Mouse (Mus musculus): ENCODE data around the gene Plb1. TPM values are rescaled to one million over a fixed set of nuclear protein-coding genes. Genes with fewer than 3 reads are reported as not detected.

Gene Plb1
- total RNA-seq, 1 experiment, result 3.8 TPM

DNA sequence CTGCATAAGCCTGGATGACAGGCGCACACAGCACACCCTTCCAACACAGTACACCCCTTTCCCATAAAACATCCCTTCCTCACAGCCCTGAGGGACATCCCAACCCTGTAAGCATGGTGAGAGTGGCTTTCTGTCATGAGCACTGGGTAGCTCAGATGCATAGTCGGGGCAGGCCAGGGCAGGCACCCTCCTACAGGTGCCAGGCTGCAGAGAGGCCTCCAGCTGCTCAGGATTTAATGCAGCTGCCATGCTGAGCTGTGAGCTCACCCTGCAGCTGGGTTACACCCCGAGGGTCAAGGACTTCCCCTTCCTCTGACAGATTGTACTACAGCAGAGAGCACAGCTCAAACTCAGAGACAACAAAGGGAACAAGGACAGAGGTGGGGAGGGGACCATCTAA is 146.0 kb downstream of the Plb1 start:
- Histone ChIP-seq H3K4me3 (ENCODE audit: insufficient read depth in 1 of 2, low read depth in 1 of 2, low read length in 2 of 2, poor library complexity in 1 of 2, severe bottlenecking in 1 of 2) (no peak overlapping the region), H3K36me3 (ENCODE audit: control insufficient read depth, insufficient read depth, low read length, poor library complexity, severe bottlenecking) (no peaks in the 10 kb centered on the region), H3K27ac (ENCODE audit: insufficient read depth, low read depth, low read length, poor library complexity, severe bottlenecking) (no peak overlapping the region), H3K4me1 (ENCODE audit: control insufficient read depth in 2 of 2, insufficient read depth in 2 of 2, low read length in 2 of 2, poor library complexity in 1 of 2) (peaks cover 2 to 4% of the 10 kb centered on the region in 2 experiments; a peak in 1 of 4 replicates), H3K9ac (ENCODE audit: insufficient read depth, low read depth, low read length, poor library complexity, severe bottlenecking) (no peak overlapping the region), H3K9me3 (ENCODE audit: control insufficient read depth, insufficient read depth, low read depth, low read length) (no peaks in the 10 kb centered on the region)
- no peak for DNase-seq (ENCODE audit: low read depth, low spot score)
- in situ Hi-C loops (cut with MboI; ENCODE audit: low sequenced_read_pairs in 2 of 2, unreplicated experiment in 2 of 2), result no loop called here
- TF ChIP-seq HCFC1 (IDR thresholded peaks at IDR 0.05; ENCODE audit: borderline replicate concordance, insufficient read depth, low read length) (no peak), MAFK (IDR thresholded peaks at IDR 0.05; ENCODE audit: insufficient read depth, low read depth, low read length) (no peak), ZC3H11A (IDR thresholded peaks at IDR 0.05; ENCODE audit: borderline replicate concordance, low read depth, low read length) (no peak)

DNA sequence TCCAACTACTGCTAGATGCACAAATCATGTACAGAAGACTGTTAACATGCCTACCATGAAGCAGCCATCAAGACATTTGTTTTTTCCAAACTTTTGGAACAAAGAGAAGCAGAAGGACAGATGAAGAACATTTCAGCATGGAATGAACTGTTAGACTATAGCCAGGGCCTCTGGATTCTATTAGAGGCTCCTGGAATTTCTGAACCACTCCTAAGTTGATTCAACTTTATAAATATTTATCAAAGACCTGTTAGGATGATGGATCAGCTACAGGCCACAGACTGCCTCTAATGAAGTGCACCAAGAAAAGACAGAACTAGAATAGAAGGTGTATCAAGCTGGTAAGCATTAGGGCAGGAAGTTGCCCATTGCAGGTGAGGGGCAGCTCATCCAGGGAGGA is 156.1 kb downstream of the Plb1 start:
- in situ Hi-C loops (cut with MboI; ENCODE audit: low sequenced_read_pairs in 2 of 2, unreplicated experiment in 2 of 2), result no loop called here
- no peak for TF ChIP-seq ZC3H11A (IDR thresholded peaks at IDR 0.05; ENCODE audit: borderline replicate concordance, low read depth, low read length)
- TF ChIP-seq CHD2 (IDR thresholded peaks at IDR 0.05; ENCODE audit: low read depth, low read length), result no peak
- TF ChIP-seq ZNF384 (IDR thresholded peaks at IDR 0.05; ENCODE audit: low read depth, low read length), result no peak
- no peak for TF ChIP-seq HCFC1 (IDR thresholded peaks at IDR 0.05; ENCODE audit: borderline replicate concordance, insufficient read depth, low read length)
- TF ChIP-seq MAFK (IDR thresholded peaks at IDR 0.05; ENCODE audit: insufficient read depth, low read depth, low read length), result no peak
- Histone ChIP-seq H3K9ac (ENCODE audit: insufficient read depth, low read depth, low read length, poor library complexity, severe bottlenecking) (no peak overlapping the region), H3K9me3 (ENCODE audit: control insufficient read depth, insufficient read depth, low read depth, low read length) (no peaks in the 10 kb centered on the region), H3K36me3 (ENCODE audit: control insufficient read depth, insufficient read depth, low read length, poor library complexity, severe bottlenecking) (no peaks in the 10 kb centered on the region), H3K27ac (ENCODE audit: insufficient read depth, low read depth, low read length, poor library complexity, severe bottlenecking) (no peak overlapping the region), H3K4me3 (ENCODE audit: insufficient read depth in 1 of 2, low read depth in 1 of 2, low read length in 2 of 2, poor library complexity in 1 of 2, severe bottlenecking in 1 of 2) (no peak overlapping the region), H3K4me1 (ENCODE audit: control insufficient read depth in 2 of 2, insufficient read depth in 2 of 2, low read length in 2 of 2, poor library complexity in 1 of 2) (no peaks in the 10 kb centered on the region)
- DNase-seq (ENCODE audit: low read depth, low spot score), result no peak

DNA sequence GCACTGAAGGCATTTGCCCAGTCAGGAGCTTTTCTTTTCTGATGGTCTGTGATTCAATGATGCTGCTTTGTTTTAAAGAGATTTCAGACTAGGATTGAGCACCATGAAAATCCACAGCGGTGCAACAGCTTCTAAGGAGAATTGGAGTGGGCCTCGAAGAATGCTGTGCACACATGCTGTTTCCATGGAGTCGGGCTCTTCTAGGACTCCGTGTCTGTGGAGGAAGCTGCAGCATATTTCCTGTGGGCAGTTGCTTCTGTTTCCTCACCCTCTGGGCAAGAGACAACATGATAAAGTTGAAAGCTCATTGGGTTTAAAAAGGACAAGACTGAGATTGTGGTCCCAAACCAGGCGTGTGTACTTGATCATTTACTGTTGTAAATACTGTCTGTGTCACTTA is 157.8 kb downstream of the Plb1 start:
- TF ChIP-seq ZC3H11A (IDR thresholded peaks at IDR 0.05; ENCODE audit: borderline replicate concordance, low read depth, low read length), result no peak
- no peak for TF ChIP-seq ZNF384 (IDR thresholded peaks at IDR 0.05; ENCODE audit: low read depth, low read length)
- no peak for TF ChIP-seq CHD2 (IDR thresholded peaks at IDR 0.05; ENCODE audit: low read depth, low read length)
- no peak for TF ChIP-seq HCFC1 (IDR thresholded peaks at IDR 0.05; ENCODE audit: borderline replicate concordance, insufficient read depth, low read length)
- TF ChIP-seq MAFK (IDR thresholded peaks at IDR 0.05; ENCODE audit: insufficient read depth, low read depth, low read length), result no peak
- Histone ChIP-seq H3K4me1 (ENCODE audit: control insufficient read depth in 2 of 2, insufficient read depth in 2 of 2, low read length in 2 of 2, poor library complexity in 1 of 2) (no peaks in the 10 kb centered on the region), H3K4me3 (ENCODE audit: insufficient read depth in 1 of 2, low read depth in 1 of 2, low read length in 2 of 2, poor library complexity in 1 of 2, severe bottlenecking in 1 of 2) (no peak overlapping the region), H3K9me3 (ENCODE audit: control insufficient read depth, insufficient read depth, low read depth, low read length) (no peaks in the 10 kb centered on the region), H3K9ac (ENCODE audit: insufficient read depth, low read depth, low read length, poor library complexity, severe bottlenecking) (no peak overlapping the region), H3K27ac (ENCODE audit: insufficient read depth, low read depth, low read length, poor library complexity, severe bottlenecking) (no peak overlapping the region), H3K36me3 (ENCODE audit: control insufficient read depth, insufficient read depth, low read length, poor library complexity, severe bottlenecking) (no peaks in the 10 kb centered on the region)
- no peak for DNase-seq (ENCODE audit: low read depth, low spot score)
- in situ Hi-C loops (cut with MboI; ENCODE audit: low sequenced_read_pairs in 2 of 2, unreplicated experiment in 2 of 2), result no loop called here

DNA sequence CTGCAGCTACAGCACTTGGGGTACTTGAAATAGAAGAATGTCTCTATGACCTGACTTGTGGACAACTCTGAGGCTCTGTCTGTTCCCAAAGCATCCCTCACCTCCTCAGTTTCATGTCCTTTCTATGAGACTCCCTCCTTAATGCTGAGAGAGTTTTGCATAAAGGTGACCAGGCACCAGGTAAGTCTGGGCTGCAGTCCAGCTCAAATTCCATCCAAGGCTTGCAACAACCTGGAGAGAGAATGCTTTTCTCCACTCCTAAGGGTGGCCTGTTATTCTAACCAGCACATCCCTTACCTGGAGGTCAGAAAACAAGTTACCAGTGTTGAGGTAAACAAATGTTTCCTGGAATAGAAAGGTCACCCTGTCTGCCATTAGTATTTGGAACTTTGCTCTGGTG is 159.8 kb downstream of the Plb1 start:
- Histone ChIP-seq H3K9ac (ENCODE audit: insufficient read depth, low read depth, low read length, poor library complexity, severe bottlenecking) (no peak overlapping the region), H3K4me3 (ENCODE audit: insufficient read depth in 1 of 2, low read depth in 1 of 2, low read length in 2 of 2, poor library complexity in 1 of 2, severe bottlenecking in 1 of 2) (no peak overlapping the region), H3K9me3 (ENCODE audit: control insufficient read depth, insufficient read depth, low read depth, low read length) (no peaks in the 10 kb centered on the region), H3K36me3 (ENCODE audit: control insufficient read depth, insufficient read depth, low read length, poor library complexity, severe bottlenecking) (no peaks in the 10 kb centered on the region), H3K4me1 (ENCODE audit: control insufficient read depth in 2 of 2, insufficient read depth in 2 of 2, low read length in 2 of 2, poor library complexity in 1 of 2) (no peaks in the 10 kb centered on the region), H3K27ac (ENCODE audit: insufficient read depth, low read depth, low read length, poor library complexity, severe bottlenecking) (no peak overlapping the region)
- in situ Hi-C loops (cut with MboI; ENCODE audit: low sequenced_read_pairs in 2 of 2, unreplicated experiment in 2 of 2), result no loop called here
- no peak for DNase-seq (ENCODE audit: low read depth, low spot score)
- TF ChIP-seq CHD2 (IDR thresholded peaks at IDR 0.05; ENCODE audit: low read depth, low read length), result no peak
- no peak for TF ChIP-seq MAFK (IDR thresholded peaks at IDR 0.05; ENCODE audit: insufficient read depth, low read depth, low read length)
- no peak for TF ChIP-seq ZNF384 (IDR thresholded peaks at IDR 0.05; ENCODE audit: low read depth, low read length)
- no peak for TF ChIP-seq ZC3H11A (IDR thresholded peaks at IDR 0.05; ENCODE audit: borderline replicate concordance, low read depth, low read length)
- no peak for TF ChIP-seq HCFC1 (IDR thresholded peaks at IDR 0.05; ENCODE audit: borderline replicate concordance, insufficient read depth, low read length)

DNA sequence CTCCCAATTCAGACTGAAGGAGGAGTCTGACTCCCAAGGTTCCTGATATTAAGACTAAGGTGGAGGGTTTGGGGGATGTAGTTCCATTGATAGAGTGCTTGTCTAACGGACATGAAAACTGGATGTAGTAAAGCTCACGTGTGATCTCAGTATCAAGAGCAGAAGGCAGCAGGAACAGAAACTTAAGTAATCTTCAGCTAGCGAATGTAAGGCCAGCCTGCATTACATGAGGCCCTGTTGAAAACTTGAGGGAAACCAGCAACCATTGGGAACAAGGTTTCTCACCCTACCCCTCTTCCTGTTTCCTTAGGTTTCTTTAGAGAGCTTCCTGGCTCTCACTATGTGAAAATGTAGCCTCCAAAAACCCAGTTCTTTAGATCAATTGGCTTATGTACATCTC is 162.1 kb downstream of the Plb1 start:
- no peak overlapping the region for H3K27ac ChIP-seq (ENCODE audit: insufficient read depth, low read depth, low read length, poor library complexity, severe bottlenecking)
- in situ Hi-C loops (cut with MboI; ENCODE audit: low sequenced_read_pairs in 2 of 2, unreplicated experiment in 2 of 2), result no loop called here
- H3K9ac ChIP-seq (ENCODE audit: insufficient read depth, low read depth, low read length, poor library complexity, severe bottlenecking), result no peak overlapping the region
- no peaks in the 10 kb centered on the region for H3K36me3 ChIP-seq (ENCODE audit: control insufficient read depth, insufficient read depth, low read length, poor library complexity, severe bottlenecking)
- H3K4me1 ChIP-seq (ENCODE audit: control insufficient read depth in 2 of 2, insufficient read depth in 2 of 2, low read length in 2 of 2, poor library complexity in 1 of 2), result peaks cover 0 to 2% of the 10 kb centered on the region in 2 experiments; a peak in 1 of 4 replicates
- no peak for TF ChIP-seq MAFK (IDR thresholded peaks at IDR 0.05; ENCODE audit: insufficient read depth, low read depth, low read length)
- H3K9me3 ChIP-seq (ENCODE audit: control insufficient read depth, insufficient read depth, low read depth, low read length), result no peaks in the 10 kb centered on the region
- H3K4me3 ChIP-seq (ENCODE audit: insufficient read depth in 1 of 2, low read depth in 1 of 2, low read length in 2 of 2, poor library complexity in 1 of 2, severe bottlenecking in 1 of 2), result no peak overlapping the region
- DNase-seq (ENCODE audit: low read depth, low spot score), result no peak

Measured in ES-E14 (cell line).